ENCODE assay signal across 21 mouse cellular contexts in the genomic region with DNA sequence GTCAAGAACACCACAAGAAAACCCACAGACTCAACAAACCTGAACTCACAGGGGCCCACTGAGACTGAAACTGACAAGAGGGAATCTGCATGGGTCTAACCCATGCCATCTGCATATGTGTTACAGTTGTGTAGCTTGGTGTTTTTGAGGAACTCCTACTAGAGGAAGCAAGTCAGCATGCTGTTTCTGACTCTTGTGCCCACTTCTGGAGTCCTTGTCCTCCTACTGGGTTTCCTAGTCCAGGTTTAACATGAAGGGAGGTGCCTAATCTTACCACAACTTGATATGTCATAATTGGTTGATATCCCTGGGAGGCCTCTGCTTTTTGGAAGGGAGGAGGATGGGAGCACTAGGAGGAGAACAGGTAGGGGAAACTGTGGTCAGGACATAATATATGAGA.
"Had no signal": no experiment of that assay in that cellular context is flagged by ENCODE, and none has a peak within 500 bp of the region (broad histone marks: within the 10 kb centered on the region; RNA-seq: fewer than 3 reads in every experiment).

No protein-coding gene starts in this region.

- H3K9me3 ChIP-seq: liver, embryonic 15.5 days; lung, embryonic 15.5 days; midbrain, embryonic 10.5 days; midbrain, embryonic 12.5 days; neural tube, embryonic 13.5 days; neural tube, embryonic 15.5 days had no signal

- H3K4me2 ChIP-seq: liver, embryonic 15.5 days; lung, embryonic 15.5 days; midbrain, embryonic 12.5 days; neural tube, embryonic 13.5 days; neural tube, embryonic 15.5 days had no signal

- H3K27me3 ChIP-seq: liver, embryonic 15.5 days; lung, embryonic 15.5 days; midbrain, embryonic 12.5 days; neural tube, embryonic 13.5 days; neural tube, embryonic 15.5 days had no signal

- H3K27ac ChIP-seq: liver, embryonic 15.5 days; lung, embryonic 15.5 days; macrophage; midbrain, embryonic 10.5 days; midbrain, embryonic 12.5 days; neural tube, embryonic 13.5 days; neural tube, embryonic 15.5 days had no signal

- H3K4me1 ChIP-seq: liver, embryonic 15.5 days; lung, embryonic 15.5 days; midbrain, embryonic 10.5 days; midbrain, embryonic 12.5 days; neural tube, embryonic 13.5 days; neural tube, embryonic 15.5 days had no signal

- ATAC-seq: liver, postnatal 0 days; lung, postnatal 0 days; midbrain, embryonic 16.5 days had no signal

- H3K9ac ChIP-seq: liver, embryonic 15.5 days; liver, postnatal 0 days; lung, embryonic 15.5 days; midbrain, embryonic 12.5 days; neural tube, embryonic 13.5 days; neural tube, embryonic 15.5 days had no signal

- H3K4me3 ChIP-seq: liver, embryonic 15.5 days; lung, embryonic 15.5 days; midbrain, embryonic 10.5 days; midbrain, embryonic 12.5 days; myocyte; neural tube, embryonic 13.5 days; neural tube, embryonic 15.5 days had no signal

- H3K36me3 ChIP-seq: liver, embryonic 15.5 days; lung, embryonic 15.5 days; midbrain, embryonic 10.5 days; midbrain, embryonic 12.5 days; neural tube, embryonic 13.5 days; neural tube, embryonic 15.5 days had no signal

- DNase-seq: liver, postnatal 0 days; lung, adult 2 months; lung, postnatal 14 days; lung, postnatal 36 days; midbrain, embryonic 14.5 days; right cerebral cortex, postnatal 25 days; right cerebral cortex, postnatal 4 days; spleen, adult 18-20 months; thymus, adult 18-20 months; thymus, postnatal 14 days; thymus, postnatal 36 days had no signal
